Comparison of ENCODE assay signal across 26 mouse cellular contexts in genomic region chr5:112523796-112524195, GRCm38 (mm10). TPM values are rescaled to one million over a fixed set of nuclear protein-coding genes. Genes with fewer than 3 reads are reported as not detected.
"Had no signal": no experiment of that assay in that cellular context is flagged by ENCODE, and none has a peak within 500 bp of the region (broad histone marks: within the 10 kb centered on the region; RNA-seq: fewer than 3 reads in every experiment).

No protein-coding gene starts in this region.

- H3K27me3 ChIP-seq: embryonic facial prominence, embryonic 12.5 days; embryonic facial prominence, embryonic 15.5 days; forebrain, embryonic 13.5 days; forebrain, embryonic 15.5 days had no signal

- H3K36me3 ChIP-seq: embryonic facial prominence, embryonic 10.5 days; embryonic facial prominence, embryonic 12.5 days; embryonic facial prominence, embryonic 13.5 days; embryonic facial prominence, embryonic 15.5 days; forebrain, embryonic 10.5 days; forebrain, embryonic 12.5 days; forebrain, embryonic 15.5 days; heart, embryonic 10.5 days had no signal

- DNase-seq: cerebellum, adult 9-11 months; cerebellum, postnatal 10 days; cerebellum, postnatal 14 days; cerebellum, postnatal 25 days; cerebellum, postnatal 36 days; embryo, embryonic 11 days; forebrain, postnatal 0 days; gastrocnemius, adult 2 months; gastrocnemius, postnatal 10 days; gastrocnemius, postnatal 14 days; gastrocnemius, postnatal 25 days; gastrocnemius, postnatal 36 days; heart, adult 11 months; heart, adult 18-20 months had no signal

- H3K9me3 ChIP-seq: embryonic facial prominence, embryonic 10.5 days; embryonic facial prominence, embryonic 12.5 days; embryonic facial prominence, embryonic 13.5 days; embryonic facial prominence, embryonic 15.5 days; forebrain, embryonic 10.5 days; forebrain, embryonic 12.5 days; forebrain, embryonic 13.5 days; forebrain, embryonic 15.5 days; heart, embryonic 10.5 days had no signal

- H3K27ac ChIP-seq: embryonic facial prominence, embryonic 10.5 days; embryonic facial prominence, embryonic 12.5 days; embryonic facial prominence, embryonic 13.5 days; embryonic facial prominence, embryonic 15.5 days; forebrain, embryonic 12.5 days; forebrain, embryonic 13.5 days; forebrain, embryonic 15.5 days; gastrocnemius, adult 2 months; heart, embryonic 10.5 days had no signal

- H3K9ac ChIP-seq: embryonic facial prominence, embryonic 12.5 days; embryonic facial prominence, embryonic 13.5 days; embryonic facial prominence, embryonic 15.5 days; forebrain, embryonic 12.5 days; forebrain, embryonic 13.5 days; forebrain, embryonic 15.5 days; forebrain, postnatal 0 days had no signal

- H3K4me3 ChIP-seq: embryonic facial prominence, embryonic 10.5 days; embryonic facial prominence, embryonic 12.5 days; embryonic facial prominence, embryonic 13.5 days; embryonic facial prominence, embryonic 15.5 days; erythroblast, embryonic 14.5 days; forebrain, embryonic 10.5 days; forebrain, embryonic 12.5 days; forebrain, embryonic 13.5 days; forebrain, embryonic 15.5 days; gastrocnemius, adult 2 months; heart, embryonic 10.5 days had no signal

RNA-seq across cellular contexts. Expression of gene Sez6l, which starts 53.2 kb away (rescaled TPM):
- total RNA-seq: common myeloid progenitor, adult 5-6 weeks; gastrocnemius, adult 2 months; gastrocnemius, postnatal 25 days; granulocyte monocyte progenitor cell, adult 5-6 weeks had no signal
- polyA plus RNA-seq: erythroblast, embryonic 14.5 days had no signal
